Mouse (Mus musculus) testis, adult 2 months (tissue): Measurements from ENCODE around the gene Klc1.

ENCODE experiments used
- CTCF ChIP-seq: fragments of 200-500 bp; IDR thresholded peaks from 2 replicates; pipeline ENCODE4 v1.5.1; 2012; ENCODE audit warnings: low read depth, mild to moderate bottlenecking, inconsistent platforms, low read length, moderate library complexity; ENCODE audit not compliant: control insufficient read depth, insufficient read depth, insufficient replicate concordance
- POLR2A ChIP-seq: fragments of 200-500 bp; IDR thresholded peaks from 2 replicates; pipeline ENCODE4 v1.6.1; 2012; ENCODE audit warnings: low read depth, mild to moderate bottlenecking, inconsistent platforms, low read length, moderate library complexity; ENCODE audit not compliant: control insufficient read depth

- TF ChIP-seq CTCF (no peak), POLR2A (no peak)
Measured at GRCm38 (mm10) chr12:111816528-111816927, 57.9 kb downstream of the Klc1 start.
